Mouse (Mus musculus): Measurements from ENCODE around the gene 1700029H14Rik.

DNA sequence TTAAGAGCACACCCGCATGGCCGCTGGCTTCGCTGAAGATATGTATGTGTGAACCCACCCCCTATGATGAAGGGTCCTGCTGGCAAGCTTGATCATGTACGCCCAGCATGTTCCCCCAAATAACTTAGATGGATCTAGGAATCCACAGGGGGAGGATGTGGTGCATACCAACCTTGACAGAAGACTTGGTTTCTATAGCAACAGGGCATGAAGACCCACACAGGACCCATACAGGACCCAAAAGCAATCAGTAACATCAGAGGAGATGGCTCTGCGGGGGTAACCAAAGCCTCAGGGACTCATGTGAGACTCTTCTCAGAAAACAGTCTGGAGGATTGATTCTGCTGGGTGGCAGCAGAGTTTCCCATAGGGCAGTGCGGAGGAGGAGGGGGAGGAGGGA lies 29.0 kb upstream of the 1700029H14Rik start:
- TF ChIP-seq CTCF (IDR thresholded peaks at IDR 0.05; ENCODE audit: borderline replicate concordance, insufficient read depth, low read depth, low read length): no peak
- TF ChIP-seq POLR2A (IDR thresholded peaks at IDR 0.05; ENCODE audit: borderline replicate concordance, insufficient read depth, low read length): no peak

All from cerebellum, adult 2 months (tissue).